Mouse (Mus musculus) liver, embryonic 14.5 days (tissue): Measurements from ENCODE around the gene Alx3.

Experiments
- CTCF ChIP-seq: IDR thresholded peaks from 2 replicates; pipeline ENCODE4 v1.5.1; 2016; ENCODE audit warnings: antibody characterized with exemption, low read depth, control low read depth
- EP300 ChIP-seq: IDR thresholded peaks from 2 replicates; pipeline ENCODE4 v1.6.1; 2016; ENCODE audit warnings: antibody characterized with exemption, low read depth

DNA sequence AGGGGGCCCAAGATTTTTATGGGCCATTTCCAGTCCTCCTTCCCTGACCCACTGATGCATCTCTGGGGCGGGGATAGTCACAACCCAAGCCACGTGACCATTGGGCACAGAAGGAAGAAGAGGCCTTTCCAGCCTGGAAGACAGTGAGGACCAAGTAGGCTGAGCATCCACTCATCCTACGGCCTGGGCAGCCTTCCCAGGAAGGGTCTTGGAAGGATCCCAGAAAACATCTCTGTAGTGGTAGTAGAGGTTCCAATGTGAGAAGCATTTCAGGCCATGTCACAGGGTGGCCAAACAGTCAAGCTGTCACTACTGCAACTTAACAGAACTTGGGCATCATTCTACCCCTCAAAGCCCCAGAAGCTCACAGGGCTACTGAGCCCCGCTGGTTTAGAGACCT, 32.2 kb upstream of the Alx3 start:
- TF ChIP-seq CTCF (no peak), EP300 (no peak)
